Mouse (Mus musculus) liver, postnatal 0 days (tissue): ENCODE measurements around the gene Lancl1. TPM values are rescaled to one million over a fixed set of nuclear protein-coding genes. Genes with fewer than 3 reads are reported as not detected.

ENCODE experiments used
- ATAC-seq: fragments of 200-750 bp; cut with Nextera tagmentation; 2 replicates; pipeline ENCODE4 v1.8.0; 2017; ENCODE audit warnings: mild to moderate bottlenecking, moderate library complexity
- DNase-seq: peaks from one replicate; pipeline ENCODE4 v3.0.0-alpha.2; 2016
- H3K27ac ChIP-seq: fragments of 300-500 bp; sonication (generic); 2 replicates; pipeline ENCODE4 v1.5.1; 2014; ENCODE audit warnings: antibody characterized with exemption, moderate library complexity, mild to moderate bottlenecking, low read depth
- H3K27me3 ChIP-seq: fragments of 300-500 bp; sonication (generic); 2 replicates; pipeline ENCODE4 v1.6.1; 2014; ENCODE audit warnings: low read length, control low read depth, mixed read lengths; ENCODE audit not compliant: insufficient read depth
- H3K36me3 ChIP-seq: fragments of 300-500 bp; sonication (generic); replicated peaks from 2 replicates; pipeline ENCODE4 v1.6.1; 2014; ENCODE audit warnings: mild to moderate bottlenecking, control low read depth, low read length, moderate library complexity, mixed read lengths; ENCODE audit not compliant: insufficient read depth
- H3K4me1 ChIP-seq: fragments of 300-500 bp; sonication (generic); 2 replicates; pipeline ENCODE4 v1.6.1; 2014; ENCODE audit warnings: antibody characterized with exemption, mild to moderate bottlenecking, control low read depth; ENCODE audit not compliant: insufficient read depth
- H3K4me2 ChIP-seq: fragments of 300-500 bp; sonication (generic); 2 replicates; pipeline ENCODE4 v1.6.1; 2014; ENCODE audit warnings: low read depth, mild to moderate bottlenecking, low read length, moderate library complexity, mixed read lengths
- H3K4me3 ChIP-seq: fragments of 300-500 bp; sonication (generic); 2 replicates; pipeline ENCODE4 v1.5.1; 2014; ENCODE audit warnings: low read depth, low read length
- H3K9ac ChIP-seq: fragments of 300-500 bp; sonication (generic); replicated peaks from 2 replicates; pipeline ENCODE4 v1.6.1; 2014; ENCODE audit warnings: mild to moderate bottlenecking, moderate library complexity
- H3K9me3 ChIP-seq: fragments of 300-500 bp; sonication (generic); 2 replicates; pipeline ENCODE4 v1.6.1; 2016; ENCODE audit warnings: mild to moderate bottlenecking, control low read depth, low read length, mixed read lengths
- CTCF ChIP-seq: sonication (generic); IDR thresholded peaks from 2 replicates; pipeline ENCODE4 v1.5.1; 2016; ENCODE audit warnings: antibody characterized with exemption, low read depth
- EP300 ChIP-seq: IDR thresholded peaks from 2 replicates; pipeline ENCODE4 v1.6.1; 2016; ENCODE audit warnings: antibody characterized with exemption, low read depth, mild to moderate bottlenecking
- WGBS: fragments of 180-500 bp; shearing (Covaris S2); extraction: QIAGEN DNeasy Blood & Tissue Kit; methylation state at CpG from one replicate; pipeline ENCODE4 v1.1.7; 2014; ENCODE audit not compliant: insufficient replicate concordance; 5-methylcytosine and 5-hydroxymethylcytosine counted together
- polyA plus RNA-seq: library from polyadenylated mRNA; unstranded; fragments of >200 nt; fragmentation: Nextera tagmentation; extraction: Ambion mirVana; gene quantifications from 2 replicates; pipeline ENCODE4 v1.2.1, GENCODE M21; 2015

Lancl1 gene
- polyA plus RNA-seq, 1 experiment from 2014 or later = 26.8 TPM

DNA sequence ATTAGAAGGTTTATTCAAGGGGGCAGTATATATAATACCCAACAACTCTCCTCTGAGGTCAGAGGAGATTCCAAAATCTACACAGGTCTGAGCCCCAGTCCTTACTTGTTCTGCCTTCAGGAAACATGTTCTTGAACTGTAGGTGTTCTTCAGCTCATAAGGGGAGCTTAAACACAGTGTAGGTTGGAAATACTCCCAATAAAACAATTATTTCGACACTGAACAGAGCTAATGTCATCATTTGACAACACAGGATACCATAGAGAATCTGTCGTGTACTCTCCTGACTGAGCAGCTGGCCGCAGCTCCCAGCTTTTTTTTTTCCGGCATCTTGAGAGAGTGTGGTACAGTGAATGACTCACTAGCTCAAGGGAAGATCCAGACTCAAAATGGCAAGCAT lies 52.8 kb downstream of the Lancl1 start:
- ATAC-seq (no peak), DNase-seq (no peak)
- Histone ChIP-seq H3K9me3 (no peaks in the 10 kb centered on the region), H3K4me3 (no peak overlapping the region), H3K4me2 (no peak overlapping the region), H3K36me3 (no peaks in the 10 kb centered on the region), H3K27ac (no peak overlapping the region), H3K4me1 (no peaks in the 10 kb centered on the region), H3K9ac (no peak overlapping the region), H3K27me3 (no peaks in the 10 kb centered on the region)
- WGBS = 72% methylated on average over 4 of the region's 4 CpGs
- no peak for TF ChIP-seq CTCF

DNA sequence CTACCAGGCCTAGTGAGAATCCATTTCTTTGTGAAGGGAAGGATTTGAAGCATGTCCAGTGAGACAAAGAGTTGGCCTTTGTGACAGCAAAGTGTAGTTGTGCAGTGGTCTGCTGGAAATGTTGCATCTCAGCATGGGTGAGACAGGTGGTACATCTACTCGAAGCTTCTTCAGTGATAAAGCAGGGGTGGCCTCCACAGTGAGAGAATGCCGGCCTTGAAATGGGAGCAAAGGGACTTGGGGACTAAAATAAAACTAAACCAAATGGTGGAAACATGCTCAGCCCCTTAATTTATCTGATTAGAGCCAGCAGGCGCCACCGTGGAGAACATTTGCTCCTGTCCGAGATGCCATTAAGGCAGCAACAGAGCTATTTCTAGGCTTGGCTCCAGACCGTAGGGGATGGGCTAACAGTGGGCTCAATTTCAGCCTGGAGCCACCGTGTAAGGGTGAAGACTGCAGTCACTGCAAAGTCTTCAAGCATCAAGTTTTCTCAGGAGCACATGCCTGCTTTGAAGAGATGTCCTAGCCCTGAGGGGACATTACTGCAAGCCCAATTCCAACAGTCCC lies 53.5 kb downstream of the Lancl1 start:
- no peak overlapping the region for H3K4me3 ChIP-seq
- H3K36me3 ChIP-seq = no peaks in the 10 kb centered on the region
- no peaks in the 10 kb centered on the region for H3K9me3 ChIP-seq
- no peak overlapping the region for H3K27ac ChIP-seq
- H3K9ac ChIP-seq = no peak overlapping the region
- ATAC-seq (no peak), DNase-seq (no peak)
- WGBS = 62% methylated on average over 7 of the region's 7 CpGs
- no peak overlapping the region for H3K4me2 ChIP-seq
- no peak for TF ChIP-seq CTCF
- no peak for TF ChIP-seq EP300
- no peaks in the 10 kb centered on the region for H3K27me3 ChIP-seq
- no peaks in the 10 kb centered on the region for H3K4me1 ChIP-seq

DNA sequence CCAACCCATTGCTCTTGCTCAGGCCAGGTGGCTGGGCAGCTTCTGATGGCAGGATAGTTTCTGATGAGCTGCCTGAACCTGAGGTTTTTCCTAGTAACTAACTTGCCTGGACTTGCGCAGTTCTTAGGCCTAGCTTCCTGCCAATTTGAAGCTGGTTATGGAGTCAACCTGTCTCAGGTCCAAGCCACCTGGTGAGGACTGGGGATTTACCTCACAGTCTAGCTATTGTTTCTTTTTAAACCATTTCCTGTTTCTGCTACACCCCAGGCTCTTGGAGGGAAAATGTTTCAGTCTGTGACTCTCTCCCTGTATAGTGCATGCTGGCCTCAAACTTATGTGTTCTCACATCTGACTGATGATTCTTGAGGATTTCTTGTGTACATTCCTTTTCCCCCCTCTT lies 58.5 kb downstream of the Lancl1 start:
- H3K4me2 ChIP-seq = no peak overlapping the region
- TF ChIP-seq EP300 (no peak), CTCF (no peak)

DNA sequence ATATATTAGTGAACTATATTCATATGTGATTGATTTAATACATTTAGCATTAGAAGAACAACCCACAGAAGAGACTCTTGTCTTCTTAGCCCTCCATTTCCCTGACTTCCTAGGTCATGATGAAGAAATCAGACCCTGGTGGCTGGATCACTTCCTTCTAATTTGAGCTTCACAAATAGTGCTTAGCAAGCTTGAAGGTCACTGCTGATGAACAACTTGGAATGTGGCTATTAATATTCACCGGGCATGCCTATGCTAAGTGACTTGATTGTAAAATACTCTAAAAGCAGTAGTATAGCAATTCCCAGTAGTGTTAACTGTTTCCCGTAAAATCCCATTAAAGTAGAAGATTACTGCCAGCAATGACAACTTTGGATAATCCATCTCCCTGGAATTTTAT lies 63.2 kb downstream of the Lancl1 start:
- Histone ChIP-seq H3K36me3 (no peaks in the 10 kb centered on the region), H3K4me2 (no peak overlapping the region), H3K4me3 (no peak overlapping the region), H3K27ac (no peak overlapping the region), H3K27me3 (no peaks in the 10 kb centered on the region), H3K9ac (no peak overlapping the region), H3K9me3 (no peaks in the 10 kb centered on the region), H3K4me1 (no peaks in the 10 kb centered on the region)
- WGBS = 84% methylated on average over 2 of the region's 2 CpGs
- ATAC-seq (no peak), DNase-seq (no peak)
- no peak for TF ChIP-seq CTCF
- no peak for TF ChIP-seq EP300

More for the DNA sequence above, 58.5 kb downstream of the Lancl1 start:
- Histone ChIP-seq H3K9me3 (no peaks in the 10 kb centered on the region), H3K4me1 (no peaks in the 10 kb centered on the region), H3K9ac (no peak overlapping the region), H3K27ac (no peak overlapping the region), H3K4me3 (no peak overlapping the region), H3K36me3 (no peaks in the 10 kb centered on the region), H3K27me3 (no peaks in the 10 kb centered on the region)
- WGBS = 83% methylated on average over 1 of the region's 1 CpGs
- no peak for DNase-seq
- no peak for ATAC-seq

DNA sequence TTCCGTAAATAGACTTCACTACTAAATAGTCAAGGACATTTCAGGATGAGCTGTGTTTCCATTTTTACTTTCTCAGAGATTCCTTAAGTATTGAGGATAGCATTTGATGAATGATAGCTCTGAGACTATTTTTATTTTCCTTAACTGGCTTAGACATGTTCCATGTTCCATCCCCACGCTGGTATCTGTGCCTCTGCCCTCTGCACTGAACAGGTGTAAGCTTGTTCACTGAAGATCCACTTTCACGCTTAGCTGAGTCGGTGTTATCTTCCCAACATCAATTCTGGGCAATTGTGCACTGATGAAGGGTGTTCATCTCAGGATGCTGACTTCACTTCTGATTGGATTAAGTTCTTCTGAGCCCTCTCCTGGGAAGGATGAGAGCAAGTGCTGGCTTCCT lies 73.8 kb downstream of the Lancl1 start:
- Histone ChIP-seq H3K27me3 (no peaks in the 10 kb centered on the region), H3K9me3 (no peaks in the 10 kb centered on the region), H3K9ac (no peak overlapping the region), H3K27ac (no peak overlapping the region), H3K4me2 (no peak overlapping the region), H3K36me3 (no peaks in the 10 kb centered on the region), H3K4me3 (no peak overlapping the region), H3K4me1 (no peaks in the 10 kb centered on the region)
- TF ChIP-seq EP300 (no peak), CTCF (no peak)
- DNase-seq = no peak
- 49% methylated on average over 4 of the region's 4 CpGs for WGBS
- no peak for ATAC-seq

DNA sequence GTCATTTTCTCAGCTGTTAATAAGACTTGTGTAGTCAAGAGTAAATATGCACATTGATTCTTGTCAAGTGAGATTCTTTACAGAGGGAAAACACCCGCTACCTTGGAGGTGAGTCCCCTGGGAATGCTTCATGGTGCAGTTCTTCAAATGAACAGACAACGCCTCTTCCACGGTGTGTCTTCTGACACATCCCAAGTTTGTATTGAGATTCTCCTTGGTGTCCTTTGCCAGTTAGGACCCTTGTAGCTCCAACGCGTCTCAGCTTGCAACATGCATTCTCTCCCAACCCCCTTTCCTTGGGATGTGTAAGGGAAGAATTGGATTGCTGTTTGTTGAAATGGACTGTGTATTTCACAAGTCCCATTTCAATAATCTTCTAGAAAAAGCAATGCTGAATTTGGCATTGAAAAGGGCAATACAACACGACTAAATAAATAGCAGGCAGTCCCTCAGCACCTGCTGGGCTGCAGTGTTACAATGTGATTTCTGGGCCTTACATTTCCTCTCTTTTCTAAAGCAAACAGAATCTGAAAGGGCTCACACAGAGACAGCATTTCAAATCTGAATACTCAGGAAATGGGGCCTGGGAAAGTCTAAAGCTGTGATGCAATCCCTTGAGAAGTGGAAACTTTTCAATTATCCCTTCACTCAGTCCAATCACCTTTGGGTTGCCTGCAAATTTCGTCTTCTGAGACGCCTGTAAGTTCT lies 78.0 kb downstream of the Lancl1 start:
- H3K9ac ChIP-seq = no peak overlapping the region
- ATAC-seq (no peak), DNase-seq (no peak)
- H3K4me1 ChIP-seq = no peaks in the 10 kb centered on the region
- no peaks in the 10 kb centered on the region for H3K27me3 ChIP-seq
- TF ChIP-seq EP300 (no peak), CTCF (no peak)
- H3K27ac ChIP-seq = no peak overlapping the region
- 54% methylated on average over 8 of the region's 8 CpGs for WGBS
- H3K36me3 ChIP-seq = no peaks in the 10 kb centered on the region
- H3K4me3 ChIP-seq = no peak overlapping the region
- peaks cover 3% of the 10 kb centered on the region; the same call in 1 of the 2 replicates for H3K9me3 ChIP-seq
- no peak overlapping the region for H3K4me2 ChIP-seq
